Mouse (Mus musculus) limb, embryonic 12.5 days (tissue): ENCODE measurements at regions not wholly inside any gene's neighbourhood (a gene's known extent, or its start where the extent isn't known, plus 50 kb on each side); places are given as distances from the start of the nearest gene placed in this dataset.

ENCODE experiments used
- ATAC-seq: fragments of 200-750 bp; cut with Nextera tagmentation; 2 replicates; pipeline ENCODE4 v1.8.0; 2017; ENCODE audit warnings: low read depth, moderate TSS enrichment; ENCODE audit not compliant: insufficient number of reproducible peaks, insufficient read depth, low FRiP score, low TSS enrichment
- H3K27ac ChIP-seq: fragments of 300-500 bp; sonication (generic); 2 replicates; pipeline ENCODE4 v1.5.1; 2016; ENCODE audit warnings: mild to moderate bottlenecking, moderate library complexity
- H3K27me3 ChIP-seq: fragments of 300-500 bp; sonication (generic); 2 replicates; pipeline ENCODE4 v1.6.1; 2016; ENCODE audit warnings: mild to moderate bottlenecking, moderate library complexity
- H3K36me3 ChIP-seq: fragments of 300-500 bp; sonication (generic); 2 replicates; pipeline ENCODE4 v1.6.1; 2016; ENCODE audit warnings: mild to moderate bottlenecking, moderate library complexity
- H3K4me1 ChIP-seq: fragments of 300-500 bp; sonication (generic); replicated peaks from 2 replicates; pipeline ENCODE4 v1.6.1; 2016
- H3K4me2 ChIP-seq: fragments of 300-500 bp; sonication (generic); 2 replicates; pipeline ENCODE4 v1.6.1; 2016; ENCODE audit warnings: mild to moderate bottlenecking, moderate library complexity
- H3K4me3 ChIP-seq: fragments of 300-500 bp; sonication (generic); replicated peaks from 2 replicates; pipeline ENCODE4 v1.5.1; 2016; ENCODE audit warnings: mild to moderate bottlenecking
- H3K9ac ChIP-seq: fragments of 300-500 bp; sonication (generic); replicated peaks from 2 replicates; pipeline ENCODE4 v1.6.1; 2016; ENCODE audit warnings: mild to moderate bottlenecking, moderate library complexity
- H3K9me3 ChIP-seq: fragments of 300-500 bp; sonication (generic); 2 replicates; pipeline ENCODE4 v1.6.1; 2016; ENCODE audit warnings: mild to moderate bottlenecking, moderate library complexity
- WGBS: fragments of 180-500 bp; shearing (Covaris S2); methylation state at CpG from one replicate; pipeline ENCODE4 v1.1.7; 2016; 5-methylcytosine and 5-hydroxymethylcytosine counted together

GRCm38 (mm10) chr13:20661243-20661642 lies 132.7 kb upstream of the Aoah start:
- H3K4me1 ChIP-seq = no peaks in the 10 kb centered on the region
- no peaks in the 10 kb centered on the region for H3K36me3 ChIP-seq
- no peak overlapping the region for H3K9ac ChIP-seq
- H3K4me3 ChIP-seq = no peak overlapping the region
- no peaks in the 10 kb centered on the region for H3K9me3 ChIP-seq
- ATAC-seq = no peak
- no peaks in the 10 kb centered on the region for H3K27me3 ChIP-seq
- H3K27ac ChIP-seq = no peak overlapping the region
- H3K4me2 ChIP-seq = no peak overlapping the region
- WGBS = 84% methylated on average over 1 of the region's 1 CpGs

- H3K27ac ChIP-seq = no peak overlapping the region
- H3K4me1 ChIP-seq = no peaks in the 10 kb centered on the region
- 76% methylated on average over 3 of the region's 3 CpGs for whole genome bisulfite sequencing
- no peaks in the 10 kb centered on the region for H3K9me3 ChIP-seq
- H3K27me3 ChIP-seq = no peaks in the 10 kb centered on the region
- no peak overlapping the region for H3K4me3 ChIP-seq
- no peak overlapping the region for H3K9ac ChIP-seq
- H3K36me3 ChIP-seq = no peaks in the 10 kb centered on the region
- ATAC-seq = no peak
- no peak overlapping the region for H3K4me2 ChIP-seq
Measured at GRCm38 (mm10) chr13:20678754-20679153, 115.2 kb upstream of the Aoah start.

GRCm38 (mm10) chr13:20686914-20687313 lies 107.0 kb upstream of the Aoah start:
- H3K4me1 ChIP-seq = no peaks in the 10 kb centered on the region
- WGBS = 72% methylated on average over 9 of the region's 9 CpGs
- no peak overlapping the region for H3K9ac ChIP-seq
- ATAC-seq = no peak
- H3K9me3 ChIP-seq = no peaks in the 10 kb centered on the region
- H3K4me2 ChIP-seq = no peak overlapping the region
- H3K27me3 ChIP-seq = no peaks in the 10 kb centered on the region
- no peak overlapping the region for H3K4me3 ChIP-seq
- H3K27ac ChIP-seq = no peak overlapping the region
- H3K36me3 ChIP-seq = no peaks in the 10 kb centered on the region

- Histone ChIP-seq H3K36me3 (no peaks in the 10 kb centered on the region), H3K9me3 (no peaks in the 10 kb centered on the region), H3K4me1 (no peaks in the 10 kb centered on the region), H3K27ac (no peak overlapping the region), H3K27me3 (no peaks in the 10 kb centered on the region), H3K4me3 (no peak overlapping the region), H3K9ac (no peak overlapping the region), H3K4me2 (no peak overlapping the region)
- WGBS = 89% methylated on average over 1 of the region's 1 CpGs
- no peak for ATAC-seq
Measured at GRCm38 (mm10) chr13:20687453-20687852, 106.5 kb upstream of the Aoah start.

GRCm38 (mm10) chr13:20711486-20711885 lies 82.4 kb upstream of the Aoah start:
- no peak overlapping the region for H3K4me2 ChIP-seq
- no peak overlapping the region for H3K4me3 ChIP-seq
- no peaks in the 10 kb centered on the region for H3K4me1 ChIP-seq
- WGBS = 91% methylated on average over 6 of the region's 6 CpGs
- no peak overlapping the region for H3K9ac ChIP-seq
- H3K9me3 ChIP-seq = no peaks in the 10 kb centered on the region
- no peak for ATAC-seq
- H3K36me3 ChIP-seq = no peaks in the 10 kb centered on the region
- H3K27me3 ChIP-seq = no peaks in the 10 kb centered on the region
- H3K27ac ChIP-seq = no peak overlapping the region

- Histone ChIP-seq H3K4me2 (no peak overlapping the region), H3K9me3 (no peaks in the 10 kb centered on the region), H3K4me1 (no peaks in the 10 kb centered on the region), H3K27me3 (no peaks in the 10 kb centered on the region), H3K4me3 (no peak overlapping the region), H3K27ac (no peak overlapping the region), H3K9ac (no peak overlapping the region), H3K36me3 (no peaks in the 10 kb centered on the region)
- no peak for ATAC-seq
- 82% methylated on average over 3 of the region's 3 CpGs for WGBS
Measured at GRCm38 (mm10) chr13:20723326-20724120, 70.4 kb upstream of the Aoah start.

- H3K9ac ChIP-seq = no peak overlapping the region
- no peaks in the 10 kb centered on the region for H3K36me3 ChIP-seq
- H3K27me3 ChIP-seq = no peaks in the 10 kb centered on the region
- WGBS = 74% methylated on average over 2 of the region's 2 CpGs
- H3K9me3 ChIP-seq = no peaks in the 10 kb centered on the region
- H3K27ac ChIP-seq = no peak overlapping the region
- H3K4me2 ChIP-seq = no peak overlapping the region
- H3K4me3 ChIP-seq = no peak overlapping the region
- no peaks in the 10 kb centered on the region for H3K4me1 ChIP-seq
- ATAC-seq = no peak
Measured at GRCm38 (mm10) chr13:20724419-20724818, 69.5 kb upstream of the Aoah start.

GRCm38 (mm10) chr13:20725556-20725955 lies 68.4 kb upstream of the Aoah start:
- Histone ChIP-seq H3K4me3 (no peak overlapping the region), H3K9me3 (no peaks in the 10 kb centered on the region), H3K4me2 (no peak overlapping the region), H3K4me1 (no peaks in the 10 kb centered on the region), H3K36me3 (no peaks in the 10 kb centered on the region), H3K27ac (no peak overlapping the region), H3K27me3 (no peaks in the 10 kb centered on the region), H3K9ac (no peak overlapping the region)
- 83% methylated on average over 4 of the region's 4 CpGs for WGBS
- no peak for ATAC-seq

- Histone ChIP-seq H3K4me2 (no peak overlapping the region), H3K27ac (no peak overlapping the region), H3K9ac (no peak overlapping the region), H3K36me3 (no peaks in the 10 kb centered on the region), H3K27me3 (no peaks in the 10 kb centered on the region), H3K4me1 (no peaks in the 10 kb centered on the region), H3K4me3 (no peak overlapping the region), H3K9me3 (no peaks in the 10 kb centered on the region)
- 95% methylated on average over 3 of the region's 3 CpGs for WGBS
- no peak for ATAC-seq
Measured at GRCm38 (mm10) chr13:20728064-20728463, 65.8 kb upstream of the Aoah start.

- H3K4me1 ChIP-seq = no peaks in the 10 kb centered on the region
- H3K9me3 ChIP-seq = no peaks in the 10 kb centered on the region
- ATAC-seq = no peak
- no peaks in the 10 kb centered on the region for H3K36me3 ChIP-seq
- H3K4me2 ChIP-seq = no peak overlapping the region
- no peak overlapping the region for H3K4me3 ChIP-seq
- WGBS = 60% methylated on average over 2 of the region's 2 CpGs
- H3K27me3 ChIP-seq = no peaks in the 10 kb centered on the region
- H3K9ac ChIP-seq = no peak overlapping the region
- H3K27ac ChIP-seq = no peak overlapping the region
Measured at GRCm38 (mm10) chr13:20733046-20733445, 60.9 kb upstream of the Aoah start.

GRCm38 (mm10) chr13:20734283-20734682 lies 59.6 kb upstream of the Aoah start:
- Histone ChIP-seq H3K4me1 (no peaks in the 10 kb centered on the region), H3K9ac (no peak overlapping the region), H3K27ac (no peak overlapping the region), H3K9me3 (no peaks in the 10 kb centered on the region; the same call in 1 of the 2 replicates), H3K4me2 (no peak overlapping the region), H3K36me3 (no peaks in the 10 kb centered on the region), H3K27me3 (no peaks in the 10 kb centered on the region), H3K4me3 (no peak overlapping the region)
- peak; percentile 71; the same call in 1 of the 2 replicates for ATAC-seq
- 88% methylated on average over 3 of the region's 3 CpGs for WGBS

GRCm38 (mm10) chr13:20736609-20737008 lies 57.3 kb upstream of the Aoah start:
- no peaks in the 10 kb centered on the region for H3K4me1 ChIP-seq
- no peak overlapping the region for H3K4me3 ChIP-seq
- H3K4me2 ChIP-seq = no peak overlapping the region
- H3K9ac ChIP-seq = no peak overlapping the region
- no peak for ATAC-seq
- no peak overlapping the region for H3K27ac ChIP-seq
- H3K9me3 ChIP-seq = no peaks in the 10 kb centered on the region; the same call in 1 of the 2 replicates
- no peaks in the 10 kb centered on the region for H3K36me3 ChIP-seq
- H3K27me3 ChIP-seq = no peaks in the 10 kb centered on the region
